Mouse (Mus musculus) CD4-positive, CD25-positive, alpha-beta regulatory T cell, adult 4 months (primary cell): ENCODE measurements around the gene Gm11634. TPM values are rescaled to one million over a fixed set of nuclear protein-coding genes. Genes with fewer than 3 reads are reported as not detected.
"Not testable (repeated sequence)": the region's sequence is repeated elsewhere in the genome, so short reads cannot be mapped to it uniquely, and the experiment has no call there.

Source experiments
- ATAC-seq: one replicate; pipeline ENCODE4 v1.8.0; 2017
- polyA plus RNA-seq, 2 experiments: library from polyadenylated mRNA; unstranded; fragments of 100-300 nt; shearing (Covaris generic); gene quantifications; one replicate each; pipeline ENCODE4 v1.2.1; 2017

Gene Gm11634
- polyA plus RNA-seq, result not detected

DNA sequence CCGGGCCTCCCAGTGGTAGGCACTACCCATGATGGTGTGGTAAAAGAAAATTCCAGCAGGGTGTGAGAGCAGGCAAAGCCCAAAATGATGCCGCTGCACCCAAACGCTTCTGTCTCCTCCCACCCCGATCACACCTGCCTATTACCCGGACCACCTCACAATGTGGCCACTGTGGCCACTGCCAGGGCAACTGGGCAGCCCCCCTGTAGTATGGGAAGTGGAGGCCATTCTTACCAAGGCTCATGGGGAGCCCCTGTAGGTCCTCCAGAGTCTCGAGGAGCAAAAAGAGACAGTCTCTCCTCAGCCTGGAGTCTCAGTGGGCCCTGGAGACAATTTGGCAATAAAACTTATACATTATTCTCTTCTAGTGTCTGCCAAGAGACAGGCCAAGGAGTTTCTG lies at the start of gene Gm11634:
Gene Gm11634 (minus strand): TSS at position 101 of the 400 bp plus-strand sequence.
- no peak for ATAC-seq

DNA sequence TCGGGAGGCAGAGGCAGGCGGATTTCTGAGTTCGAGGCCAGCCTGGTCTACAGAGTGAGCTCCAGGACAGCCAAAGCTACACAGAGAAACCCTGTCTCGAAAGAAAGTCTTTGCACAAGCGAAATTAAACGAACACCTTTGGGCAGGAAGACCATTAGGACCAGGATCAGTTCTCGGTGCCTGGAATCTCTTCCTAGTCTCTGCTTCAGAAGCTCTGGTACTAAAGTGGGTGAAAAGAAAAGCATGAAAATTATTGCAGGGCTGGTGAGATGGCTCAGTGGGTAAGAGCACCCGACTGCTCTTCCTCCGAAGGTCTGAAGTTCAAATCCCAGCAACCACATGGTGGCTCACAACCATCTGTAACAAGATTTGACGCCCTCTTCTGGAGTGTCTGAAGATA lies 48.0 kb upstream of the Gm11634 start:
- not testable (repeated sequence) for ATAC-seq

DNA sequence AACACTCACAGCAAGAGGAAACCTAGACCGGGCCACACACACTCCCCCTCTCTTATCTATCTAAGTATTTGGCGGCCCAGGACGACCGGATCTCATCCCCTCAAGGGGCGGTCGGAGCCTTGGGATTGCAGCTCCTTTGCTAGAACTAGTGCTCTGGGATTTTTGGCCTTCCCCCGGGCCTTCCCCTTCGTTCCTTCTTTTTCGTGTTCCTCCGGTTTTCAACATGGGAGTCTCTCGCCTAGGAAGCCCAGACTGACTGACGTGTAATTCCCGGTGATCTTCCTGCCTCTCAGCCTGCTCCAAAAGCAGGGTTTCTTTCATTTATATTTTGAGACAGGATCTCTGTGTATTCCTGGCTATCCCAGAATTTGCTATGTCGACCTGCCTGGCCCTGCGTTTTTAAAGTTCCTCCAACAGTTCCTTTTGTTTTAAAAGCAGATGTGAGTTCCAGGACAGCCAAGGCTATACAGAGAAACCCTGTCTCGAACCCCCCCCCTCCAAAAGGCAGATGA lies 47.3 kb upstream of the Gm11634 start:
- not testable (repeated sequence) for ATAC-seq

DNA sequence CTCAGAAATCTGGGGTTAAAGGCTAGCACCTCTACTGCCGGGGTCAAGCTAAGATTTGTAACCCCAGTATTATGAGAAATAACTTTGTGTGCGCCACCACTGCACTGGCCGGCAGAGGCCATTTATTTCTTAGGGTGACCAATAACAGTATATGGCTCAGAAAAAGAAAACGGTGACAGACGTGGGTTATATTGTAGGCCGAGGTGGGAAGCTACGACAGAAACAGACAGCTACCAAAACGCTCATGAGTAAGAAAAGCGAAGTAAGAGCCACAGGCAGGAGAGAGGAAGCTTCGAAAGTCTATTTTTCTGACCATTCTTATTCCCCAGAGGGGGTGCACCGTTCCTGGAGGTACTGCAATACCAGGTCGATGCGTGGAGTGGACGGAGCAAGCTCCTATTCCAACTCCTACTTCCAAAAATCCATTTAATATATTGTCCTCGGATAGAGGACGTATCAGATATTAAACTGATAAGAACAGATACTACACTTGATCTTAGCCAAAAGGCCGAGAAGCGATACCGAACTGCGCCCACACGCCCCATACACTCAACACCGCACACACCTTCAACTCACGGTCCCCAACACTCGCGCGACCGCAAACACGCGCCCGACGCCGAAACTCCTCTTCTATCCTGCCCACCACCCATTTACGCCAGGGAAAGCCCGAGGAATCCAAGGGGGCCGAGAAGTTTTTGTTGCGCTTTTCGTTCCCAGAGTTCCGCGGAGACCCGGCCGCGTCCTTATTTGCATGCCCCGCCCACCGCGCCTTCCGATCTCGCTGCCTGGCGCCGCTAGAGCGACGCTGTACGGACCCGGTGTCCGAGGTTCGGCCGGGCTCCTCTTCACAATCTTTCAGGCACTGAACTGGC lies 46.6 kb upstream of the Gm11634 start:
- peak; percentile 59 for ATAC-seq

DNA sequence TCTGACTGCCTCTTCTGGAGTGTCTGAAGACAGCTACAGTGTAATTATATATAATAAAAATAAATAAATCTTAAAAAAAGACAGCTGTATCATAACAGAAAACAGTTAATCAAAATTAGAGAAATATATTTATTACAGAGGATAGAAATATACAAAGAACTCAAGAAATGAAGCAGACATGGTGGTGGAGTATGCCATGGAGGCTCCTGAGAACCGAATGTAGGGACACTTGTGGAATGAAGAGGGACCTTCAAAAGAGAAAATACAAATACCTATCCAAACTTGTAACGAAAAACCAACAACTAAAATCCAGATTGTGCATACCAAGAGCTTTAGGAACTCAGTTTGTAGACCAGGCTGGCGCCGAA lies 46.0 kb upstream of the Gm11634 start:
- not testable (repeated sequence) for ATAC-seq

DNA sequence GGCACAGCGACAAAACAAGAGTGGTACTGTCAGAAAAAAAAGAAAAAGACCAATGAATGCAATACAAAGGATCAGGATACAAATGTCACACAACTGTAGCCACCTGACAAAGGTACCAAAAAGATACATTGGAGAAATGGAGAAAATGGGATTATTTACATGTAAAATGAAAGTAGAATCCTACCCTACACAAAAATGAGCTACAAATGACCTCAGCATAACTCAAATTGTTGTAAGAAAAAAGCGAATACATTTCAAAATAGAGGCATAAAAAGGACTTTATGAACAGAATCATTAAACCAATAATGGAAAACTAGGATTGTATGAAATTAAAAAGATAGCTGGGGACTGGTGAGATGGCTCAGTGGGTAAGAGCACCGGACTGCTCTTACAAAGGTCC lies 45.5 kb upstream of the Gm11634 start:
- no peak for ATAC-seq

DNA sequence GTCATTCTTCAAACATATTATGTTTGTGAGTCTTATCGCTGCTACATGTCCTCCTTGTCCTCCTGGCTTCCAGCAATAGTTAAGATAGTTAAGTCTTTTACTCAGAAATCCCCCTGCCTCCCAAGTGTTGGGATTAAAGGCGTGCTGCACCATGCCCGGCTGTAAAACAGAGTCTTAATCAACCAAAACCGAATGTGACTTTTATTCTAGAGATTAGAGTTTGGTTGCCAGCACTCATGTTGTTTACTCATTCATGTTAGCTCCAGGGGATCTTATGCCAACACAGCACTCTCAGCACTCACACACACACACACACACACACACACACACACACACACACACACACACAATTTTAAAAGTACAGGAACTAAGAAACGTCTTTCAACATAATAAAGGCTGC lies 43.9 kb upstream of the Gm11634 start:
- no peak for ATAC-seq

DNA sequence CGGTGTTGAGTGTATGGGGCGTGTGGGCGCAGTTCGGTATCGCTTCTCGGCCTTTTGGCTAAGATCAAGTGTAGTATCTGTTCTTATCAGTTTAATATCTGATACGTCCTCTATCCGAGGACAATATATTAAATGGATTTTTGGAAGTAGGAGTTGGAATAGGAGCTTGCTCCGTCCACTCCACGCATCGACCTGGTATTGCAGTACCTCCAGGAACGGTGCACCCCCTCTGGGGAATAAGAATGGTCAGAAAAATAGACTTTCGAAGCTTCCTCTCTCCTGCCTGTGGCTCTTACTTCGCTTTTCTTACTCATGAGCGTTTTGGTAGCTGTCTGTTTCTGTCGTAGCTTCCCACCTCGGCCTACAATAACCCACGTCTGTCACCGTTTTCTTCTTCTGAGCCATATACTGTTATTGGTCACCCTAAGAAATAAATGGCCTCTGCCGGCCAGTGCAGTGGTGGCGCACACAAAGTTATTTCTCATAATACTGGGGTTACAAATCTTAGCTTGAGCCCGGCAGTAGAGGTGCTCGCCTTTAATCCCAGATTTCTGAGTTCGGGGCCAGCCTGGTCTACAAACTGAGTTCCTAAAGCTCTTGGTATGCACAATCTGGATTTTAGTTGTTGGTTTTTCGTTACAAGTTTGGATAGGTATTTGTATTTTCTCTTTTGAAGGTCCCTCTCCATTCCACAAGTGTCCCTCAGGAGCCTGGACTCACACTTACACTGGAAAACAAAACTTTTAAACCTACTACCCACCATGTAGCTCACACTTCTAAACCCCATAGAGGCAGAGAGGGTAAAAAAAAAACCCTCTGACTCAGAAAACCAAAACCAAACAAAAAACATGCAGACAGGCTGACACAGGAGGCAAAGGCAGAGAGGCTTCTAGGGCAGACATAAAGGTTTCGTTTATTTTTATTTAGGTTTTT lies 42.9 kb upstream of the Gm11634 start:
- ATAC-seq, result peak; percentile 54

DNA sequence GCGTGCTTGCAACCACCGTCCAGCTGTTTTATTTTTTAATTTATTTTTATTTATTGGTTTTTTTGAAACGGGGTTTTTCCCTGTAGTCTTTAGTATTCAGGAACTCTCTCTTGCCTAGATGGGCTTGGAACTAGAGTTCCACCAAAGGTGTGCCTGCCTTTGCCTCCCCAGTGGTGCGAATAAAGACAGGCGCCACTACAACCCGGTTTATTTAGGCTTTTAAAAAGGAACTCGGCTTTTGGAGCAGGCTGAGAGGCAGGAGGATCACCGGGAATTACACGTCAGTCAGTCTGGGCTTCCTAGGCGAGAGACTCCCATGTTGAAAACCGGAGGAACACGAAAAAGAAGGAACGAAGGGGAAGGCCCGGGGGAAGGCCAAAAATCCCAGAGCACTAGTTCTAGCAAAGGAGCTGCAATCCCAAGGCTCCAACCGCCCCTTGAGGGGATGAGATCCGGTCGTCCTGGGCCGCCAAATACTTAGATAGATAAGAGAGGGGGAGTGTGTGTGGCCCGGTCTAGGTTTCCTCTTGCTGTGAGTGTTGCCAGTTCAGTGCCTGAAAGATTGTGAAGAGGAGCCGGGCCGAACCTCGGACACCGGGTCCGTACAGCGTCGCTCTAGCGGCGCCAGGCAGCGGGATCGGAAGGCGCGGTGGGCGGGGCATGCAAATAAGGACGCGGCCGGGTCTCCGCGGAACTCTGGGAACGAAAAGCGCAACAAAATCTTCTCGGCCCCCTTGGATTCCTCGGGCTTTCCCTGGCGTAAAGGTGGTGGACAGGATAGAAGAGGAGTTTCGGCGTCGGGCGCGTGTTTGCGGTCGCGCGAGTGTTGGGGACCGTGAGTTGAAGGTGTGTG lies 42.0 kb upstream of the Gm11634 start:
- ATAC-seq, result peak; percentile 48

DNA sequence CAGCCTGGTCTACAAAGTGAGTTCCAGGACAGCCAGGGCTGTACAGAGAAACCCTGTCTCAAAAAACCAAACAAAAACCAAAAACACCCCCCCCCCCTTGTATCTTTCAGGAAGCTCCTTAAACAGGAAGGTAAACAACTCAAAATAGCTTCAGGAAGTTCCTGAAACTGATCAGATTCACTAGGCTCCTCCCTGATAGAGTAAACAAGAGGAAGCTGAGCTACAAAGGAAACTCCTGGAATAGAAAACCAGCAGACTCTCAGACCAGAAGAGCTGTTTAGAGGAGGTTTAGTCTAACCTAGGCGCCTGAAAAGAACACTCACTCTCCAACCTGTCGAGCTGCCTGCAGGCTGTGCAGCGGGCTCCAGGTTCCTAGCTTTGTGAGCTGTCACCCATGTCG lies 40.7 kb upstream of the Gm11634 start:
- no peak for ATAC-seq

DNA sequence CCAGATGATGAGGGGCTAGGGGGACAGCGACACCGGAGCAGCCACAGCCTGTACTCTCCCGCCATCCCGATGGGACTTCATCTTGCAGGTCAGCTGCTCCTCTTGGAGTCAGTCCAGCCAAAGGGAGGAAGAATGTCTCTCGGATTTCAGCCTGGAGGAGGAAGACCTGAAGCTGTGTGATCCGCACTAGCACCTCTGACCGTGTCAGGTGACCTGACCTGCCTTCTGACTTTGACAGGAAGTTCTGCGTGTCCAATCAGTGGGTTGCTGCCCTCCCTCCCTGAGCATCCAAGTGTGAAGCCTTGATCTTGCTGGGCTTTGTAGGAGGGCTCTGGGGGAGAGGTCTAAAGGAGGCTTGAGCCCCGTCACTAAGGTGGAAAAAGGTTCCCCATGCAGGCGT lies 36.6 kb upstream of the Gm11634 start:
- ATAC-seq, result no peak

DNA sequence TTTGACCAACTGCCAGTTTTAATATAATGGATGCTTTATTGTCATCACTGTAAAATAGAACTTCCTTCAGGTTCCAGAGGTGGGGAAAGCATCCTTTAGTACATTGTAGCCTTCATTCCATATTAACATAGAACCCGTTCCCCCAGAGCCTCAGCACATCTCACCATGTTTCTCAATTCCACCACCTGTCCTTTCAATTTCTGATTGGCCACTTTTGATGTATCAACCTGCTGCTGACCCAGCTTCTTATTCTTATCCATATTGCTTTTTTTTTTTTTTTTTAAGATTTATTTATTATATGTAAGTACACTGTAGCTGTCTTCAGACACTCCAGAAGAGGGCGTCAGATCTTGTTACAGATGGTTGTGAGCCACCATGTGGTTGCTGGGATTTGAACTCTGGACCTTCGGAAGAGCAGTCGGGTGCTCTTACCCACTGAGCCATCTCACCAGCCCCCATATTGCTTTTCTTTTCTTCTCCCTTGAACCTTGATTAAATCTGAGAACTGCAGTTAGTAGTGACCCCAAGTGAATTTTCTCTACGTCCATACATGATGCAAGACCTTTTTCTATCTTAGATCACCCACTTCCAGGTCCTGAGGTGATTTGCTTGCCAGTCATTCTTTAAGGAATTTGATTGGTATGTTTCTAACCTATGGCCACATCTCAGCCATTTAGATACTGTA lies 29.8 kb upstream of the Gm11634 start:
- not testable (repeated sequence) for ATAC-seq

DNA sequence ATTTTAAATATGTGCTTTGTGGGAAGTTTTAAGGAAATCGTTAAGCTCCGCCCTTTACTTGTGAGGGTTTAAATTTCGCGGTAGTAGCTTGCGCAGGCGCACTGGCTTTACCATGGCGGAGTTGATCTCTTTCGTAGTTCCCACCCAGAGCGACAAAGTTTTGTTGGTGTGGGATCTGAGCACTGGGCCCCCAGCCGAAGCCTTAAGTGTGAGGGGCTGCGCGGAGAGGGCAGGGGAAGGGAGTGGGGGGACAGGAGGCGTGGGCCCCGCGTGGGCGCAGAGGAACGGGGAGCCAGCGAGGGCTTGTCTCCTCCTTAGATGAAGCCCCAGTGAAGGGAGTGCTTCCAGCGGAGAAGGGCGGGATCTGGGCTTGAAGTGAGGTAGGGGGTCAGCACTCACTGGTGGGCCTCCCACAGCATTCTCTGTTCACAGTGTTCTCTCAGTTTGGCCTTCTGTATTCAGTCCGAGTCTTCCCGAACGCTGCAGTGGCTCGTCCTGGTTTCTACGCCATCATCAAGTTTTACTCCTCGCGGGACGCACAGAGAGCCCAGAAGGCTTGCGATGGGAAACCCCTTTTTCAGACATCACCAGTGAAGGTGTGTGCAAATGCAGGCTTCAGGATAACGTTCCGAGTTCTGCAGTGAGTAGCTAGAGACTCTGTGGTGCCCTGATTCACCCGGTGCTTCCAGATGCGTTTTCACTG lies 29.0 kb upstream of the Gm11634 start:
- peak; percentile 54 for ATAC-seq

DNA sequence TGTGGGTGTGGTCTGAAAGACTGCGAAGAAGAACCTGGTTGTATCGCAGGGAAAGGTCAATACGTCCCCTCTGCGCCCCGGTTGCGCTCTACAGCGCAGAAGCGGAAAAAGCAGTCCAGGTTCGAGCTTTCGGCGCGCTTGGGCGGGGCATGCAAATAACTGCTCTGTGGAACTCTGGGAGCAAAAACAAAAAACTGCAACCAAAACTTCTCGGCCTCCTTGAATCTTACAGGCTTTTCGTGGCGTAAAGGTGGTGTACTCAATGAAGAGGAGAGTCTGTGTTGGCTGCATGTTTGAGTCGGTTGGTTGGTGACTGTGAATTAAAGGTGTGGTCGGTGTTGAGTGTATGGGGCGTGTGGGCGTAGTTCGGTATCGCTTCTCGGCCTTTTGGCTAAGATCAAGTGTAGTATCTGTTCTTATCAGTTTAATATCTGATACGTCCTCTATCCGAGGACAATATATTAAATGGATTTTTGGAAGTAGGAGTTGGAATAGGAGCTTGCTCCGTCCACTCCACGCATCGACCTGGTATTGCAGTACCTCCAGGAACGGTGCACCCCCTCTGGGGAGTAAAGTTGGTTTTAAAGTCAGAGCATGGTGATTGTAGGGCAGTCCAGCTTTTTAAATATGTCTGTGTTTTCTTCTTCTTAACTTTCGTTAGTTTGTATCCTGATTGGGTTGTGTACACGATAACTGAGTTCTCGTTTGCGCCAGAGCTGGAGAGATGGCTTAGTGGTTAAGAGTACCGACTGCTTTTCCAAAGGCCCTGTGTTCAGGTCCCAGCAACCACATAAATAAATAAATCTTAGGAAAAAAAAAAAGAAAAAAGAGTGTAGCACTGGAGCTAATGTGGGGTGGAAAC lies 28.2 kb upstream of the Gm11634 start, which contains the start of gene Rdm1:
Gene Rdm1 (plus strand): TSS at position 201 of the 862 bp plus-strand sequence.
- peak; percentile 76 for ATAC-seq

DNA sequence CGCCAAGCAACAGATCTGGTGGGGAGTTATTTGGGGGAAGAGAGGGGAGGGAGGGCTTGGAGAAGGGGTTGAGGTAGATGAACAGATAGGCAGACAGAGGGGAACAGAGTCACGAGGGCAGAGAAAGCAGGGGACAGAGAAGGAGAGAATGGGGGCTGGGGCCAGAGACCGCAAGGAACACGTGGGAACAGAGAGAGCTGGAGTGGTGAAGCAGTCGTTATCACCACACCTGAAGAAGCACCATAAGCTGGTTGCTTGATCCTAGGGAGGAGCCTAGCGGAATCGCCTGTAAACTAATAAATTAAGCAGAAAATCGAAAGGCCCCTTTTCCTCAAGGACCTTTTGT lies 27.6 kb upstream of the Gm11634 start:
- ATAC-seq, result peak; percentile 33

DNA sequence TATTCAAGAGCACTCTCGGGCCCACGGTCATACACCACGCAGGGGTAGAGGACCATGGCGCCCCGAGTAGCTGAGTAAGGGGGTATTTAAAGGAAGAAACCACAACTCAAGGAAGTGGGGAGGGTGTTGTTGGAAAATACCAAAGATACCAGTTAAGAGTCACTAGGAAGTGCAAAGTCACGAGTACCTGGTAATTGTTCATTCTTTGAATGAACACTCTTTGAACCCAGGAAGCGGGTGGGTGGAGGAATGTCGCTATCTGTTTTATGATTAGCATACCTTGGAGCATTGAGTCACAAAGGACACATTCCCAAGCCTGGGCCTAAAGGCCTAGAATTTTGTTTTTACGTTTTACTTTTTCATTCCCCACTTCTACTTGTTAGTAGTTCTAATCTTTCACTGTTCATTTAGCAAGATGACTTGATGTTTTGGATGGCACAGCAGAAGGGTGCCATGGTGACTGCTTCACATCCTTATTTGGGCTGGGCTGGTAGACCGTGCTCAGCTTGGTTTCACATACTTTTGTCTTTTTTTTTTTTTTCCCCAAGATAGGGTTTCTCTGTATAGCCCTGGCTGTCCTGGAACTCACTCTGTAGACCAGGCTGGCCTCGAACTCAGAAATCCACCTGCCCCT lies 21.1 kb upstream of the Gm11634 start:
- peak; percentile 66 for ATAC-seq

DNA sequence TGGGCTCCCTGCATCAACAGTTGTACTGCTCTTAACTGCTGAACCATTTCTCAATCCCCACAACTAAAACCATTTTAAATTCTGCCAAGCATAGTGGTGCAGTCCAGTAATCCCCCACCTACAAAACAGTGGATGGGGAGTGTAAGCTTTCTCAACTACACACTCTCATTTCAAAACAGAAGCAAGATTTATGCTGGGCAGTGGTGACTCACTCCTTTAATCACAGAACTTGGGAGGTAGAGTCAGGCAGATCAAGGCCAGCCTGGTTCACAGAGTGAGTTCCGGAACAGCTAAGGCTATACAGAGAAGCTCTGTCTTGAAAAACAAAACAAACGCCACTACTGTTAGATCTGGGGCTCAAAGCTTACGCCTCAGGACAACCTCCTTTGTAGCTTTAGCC lies 19.5 kb upstream of the Gm11634 start:
- ATAC-seq, result no peak

DNA sequence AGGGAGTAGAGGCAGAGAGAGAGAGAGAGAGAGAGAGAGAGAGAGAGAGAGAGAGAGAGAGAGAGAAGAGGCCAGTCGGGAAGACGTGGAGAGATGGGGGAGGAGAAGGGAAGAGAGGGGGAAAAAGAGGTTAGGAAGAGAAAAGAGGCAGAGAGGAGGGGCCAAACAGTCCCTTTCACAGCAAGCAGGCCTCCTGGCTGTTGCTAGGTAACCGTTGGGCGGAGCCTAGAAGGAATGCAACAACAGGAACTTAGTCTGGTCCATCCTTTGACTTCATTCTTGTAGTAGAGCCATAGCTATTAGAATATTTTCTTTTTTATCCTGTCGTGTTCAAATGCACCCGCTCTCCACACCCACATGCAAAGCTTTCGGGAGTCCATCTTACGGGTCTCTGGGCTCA lies 18.8 kb upstream of the Gm11634 start:
- ATAC-seq, result peak; percentile 69

DNA sequence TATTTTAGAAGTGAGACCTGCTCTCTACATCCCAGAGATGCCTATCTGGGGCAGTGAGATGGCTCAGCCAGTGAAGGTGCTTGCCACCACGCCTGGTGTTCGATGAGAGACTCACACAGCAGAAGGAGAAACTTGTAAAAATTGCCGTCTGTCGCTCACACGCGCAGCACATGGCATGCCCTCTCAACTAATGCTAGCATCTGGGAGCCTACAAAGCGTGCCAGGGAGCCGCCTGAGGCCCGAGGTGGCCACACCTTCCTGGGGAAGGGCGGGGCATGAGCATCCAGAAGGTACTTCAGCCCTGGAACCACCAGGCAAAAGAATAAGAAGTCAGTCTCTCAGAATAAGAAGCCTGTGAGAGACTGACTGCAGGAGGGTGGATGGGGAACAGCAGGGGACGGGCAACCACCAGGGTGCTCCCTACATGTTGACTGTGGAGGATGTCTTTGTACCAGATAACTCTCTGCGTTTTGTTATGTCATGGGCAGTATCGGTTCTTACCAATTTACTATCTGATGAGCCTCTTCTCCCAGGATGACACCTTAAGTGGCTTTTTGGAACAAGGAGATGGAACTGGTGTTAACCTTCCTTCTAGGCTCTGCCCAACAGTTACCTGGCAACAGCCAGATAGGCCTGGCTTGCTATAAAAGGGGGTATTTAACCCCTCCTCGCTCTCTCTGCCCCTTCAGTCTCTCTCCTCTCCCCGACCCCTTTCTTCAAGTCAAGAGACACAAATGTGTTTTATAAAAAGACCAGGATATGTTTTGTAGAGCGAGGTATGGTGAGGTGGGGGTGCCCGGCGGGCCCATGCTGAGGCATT lies 18.1 kb upstream of the Gm11634 start:
- no peak for ATAC-seq
